Mouse (Mus musculus) lung, postnatal 14 days (tissue): ENCODE measurements around the gene Mertk.
"Not testable (repeated sequence)": the region's sequence is repeated elsewhere in the genome, so short reads cannot be mapped to it uniquely, and the experiment has no call there.

Source experiments
- DNase-seq: peaks from one replicate; pipeline ENCODE4 v3.0.0; 2021

Gene Mertk

DNA sequence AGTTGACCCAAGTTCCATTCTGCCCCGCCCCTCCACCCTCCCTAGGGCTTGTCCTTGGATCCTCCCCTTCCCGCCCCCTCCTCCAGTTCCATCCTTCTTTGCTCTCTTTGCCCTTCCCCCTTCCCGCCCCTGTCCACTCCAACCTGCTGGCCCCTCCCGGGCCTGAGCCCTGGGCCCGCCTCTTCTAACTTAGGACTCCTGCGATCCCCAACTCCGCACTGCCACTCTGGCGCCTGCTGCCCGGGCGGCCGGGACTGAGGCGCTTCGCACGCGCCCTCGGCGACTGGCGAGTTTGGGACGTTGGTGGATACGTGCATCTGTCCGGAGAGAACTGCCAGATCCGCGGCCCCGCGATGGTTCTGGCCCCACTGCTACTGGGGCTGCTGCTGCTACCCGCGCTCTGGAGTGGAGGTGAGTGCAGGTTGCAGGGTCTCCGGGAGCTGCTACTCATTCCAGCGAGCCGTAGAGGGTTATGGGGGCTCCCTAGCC, at the start of gene Mertk:
Gene Mertk (plus strand): TSS at position 264 of the 489 bp plus-strand sequence.
- peak; percentile 95 for DNase-seq

DNA sequence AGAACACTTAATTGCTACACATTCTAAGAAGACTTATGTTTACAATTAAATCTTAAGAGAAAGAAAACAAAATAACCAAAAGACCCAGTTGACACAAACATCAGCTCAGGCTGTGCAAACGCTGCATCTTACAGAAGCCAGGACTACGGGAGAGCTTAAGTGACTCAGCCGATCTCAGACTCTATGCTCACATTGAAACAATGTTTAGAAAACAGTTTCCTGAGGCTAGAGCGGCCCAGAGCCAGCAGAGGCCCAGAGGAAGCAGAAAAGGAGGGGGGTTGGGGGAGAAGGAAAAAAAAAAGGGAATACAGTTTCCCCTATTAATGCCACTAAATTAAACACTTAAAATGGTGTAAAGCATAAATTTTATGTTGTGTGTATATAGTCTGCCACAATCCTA, 18.1 kb upstream of the Mertk start:
- DNase-seq: peak; percentile 58

DNA sequence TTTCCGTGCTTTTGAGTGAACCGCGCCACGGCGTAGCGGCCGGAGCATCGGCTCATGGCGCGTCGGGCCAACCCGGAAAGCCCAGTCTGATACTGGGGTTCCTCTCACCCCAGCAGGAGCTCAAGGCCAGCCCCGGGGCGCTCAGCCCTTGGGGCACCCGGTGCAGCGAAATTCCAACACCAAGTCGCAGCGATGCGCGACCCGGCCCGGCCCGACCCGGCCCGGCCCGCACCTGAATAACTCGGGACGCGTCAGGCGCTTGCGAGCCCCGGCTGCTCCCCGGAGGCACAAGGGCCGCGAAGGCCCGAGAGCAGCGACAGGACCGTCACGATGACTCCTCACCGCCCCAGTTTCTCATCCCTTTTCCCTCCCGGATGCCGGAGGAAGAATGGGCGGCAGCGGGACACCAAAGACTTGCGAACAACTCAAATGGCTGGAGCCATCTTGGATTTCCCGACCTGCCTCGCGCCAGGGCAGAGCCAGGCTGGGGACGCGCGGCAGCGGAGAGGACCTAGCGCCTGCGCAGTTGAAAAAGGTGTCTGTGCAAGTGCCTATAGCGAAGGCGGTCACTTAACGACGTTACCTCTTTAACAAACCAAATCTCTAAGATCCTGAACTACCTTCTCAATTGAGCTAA, 11.7 kb upstream of the Mertk start, which contains the start of gene Anapc1:
Gene Anapc1 (minus strand): TSS at position 471 of the 637 bp plus-strand sequence.
- DNase-seq: peak; percentile 89

DNA sequence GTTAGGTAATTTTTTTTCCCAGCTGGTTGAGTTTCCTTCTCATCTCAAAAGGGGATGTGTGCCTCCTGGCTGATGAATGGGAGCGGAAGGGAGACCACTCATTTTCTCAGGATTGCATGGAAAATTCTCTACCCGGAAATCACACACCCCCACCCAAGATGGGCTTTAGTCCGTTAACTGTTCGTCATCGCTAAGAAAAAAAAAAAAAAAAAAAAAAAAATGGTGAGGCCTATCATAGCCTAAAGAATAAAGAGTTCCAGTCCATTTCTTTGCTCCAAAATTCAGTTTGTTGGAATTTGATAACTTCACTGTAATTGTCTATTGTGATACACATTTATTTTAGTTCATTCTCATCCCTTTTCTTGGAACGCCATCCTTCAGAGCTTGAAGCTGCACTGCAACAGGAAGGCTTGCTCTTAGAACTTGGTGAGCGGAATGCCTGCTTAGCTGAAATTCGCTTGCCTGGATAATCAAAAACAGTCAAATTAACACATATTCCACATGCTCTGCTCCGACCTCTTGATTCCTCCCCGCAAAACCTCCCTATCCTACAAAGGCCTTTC, 11.1 kb upstream of the Mertk start:
- DNase-seq: no peak

DNA sequence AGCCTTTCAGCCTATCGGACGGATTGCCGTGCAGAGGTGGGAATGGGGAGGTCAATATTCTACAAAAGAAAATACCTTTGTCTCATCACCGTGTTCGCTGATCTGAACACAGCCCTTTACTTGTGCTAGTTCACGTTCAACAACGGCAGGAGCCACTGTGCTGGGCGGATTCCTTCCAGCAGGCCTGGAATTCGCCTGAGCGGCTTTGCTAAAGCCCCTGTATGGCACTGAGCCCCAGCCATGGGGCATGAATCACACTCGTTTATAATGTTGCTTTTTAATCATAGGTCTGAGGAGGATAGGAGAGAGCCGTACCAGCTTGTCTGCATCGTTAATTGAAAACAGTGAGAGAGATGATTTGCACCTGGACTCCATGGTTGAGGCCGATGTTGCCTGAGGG, 6.4 kb upstream of the Mertk start:
- peak; percentile 18 for DNase-seq

DNA sequence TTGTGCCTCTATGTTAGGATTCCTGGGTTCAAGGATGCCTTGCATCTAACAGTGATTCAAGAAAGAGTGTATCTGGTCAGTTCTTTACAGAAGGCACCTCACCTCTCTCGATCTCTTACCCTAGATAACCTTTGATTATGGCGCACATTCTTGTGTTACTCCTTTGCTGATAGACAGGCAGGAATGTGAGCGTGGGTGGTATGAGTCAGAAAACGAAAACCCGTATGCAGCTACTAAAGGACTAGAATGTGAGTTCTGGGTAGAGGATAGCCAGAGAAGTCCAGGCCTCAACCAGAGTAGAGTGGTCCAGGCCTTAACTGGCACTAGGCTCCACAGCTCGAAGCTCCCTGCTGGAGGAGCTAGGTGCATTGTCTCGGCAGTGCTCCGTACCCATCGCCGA, 6.0 kb upstream of the Mertk start:
- DNase-seq: no peak

DNA sequence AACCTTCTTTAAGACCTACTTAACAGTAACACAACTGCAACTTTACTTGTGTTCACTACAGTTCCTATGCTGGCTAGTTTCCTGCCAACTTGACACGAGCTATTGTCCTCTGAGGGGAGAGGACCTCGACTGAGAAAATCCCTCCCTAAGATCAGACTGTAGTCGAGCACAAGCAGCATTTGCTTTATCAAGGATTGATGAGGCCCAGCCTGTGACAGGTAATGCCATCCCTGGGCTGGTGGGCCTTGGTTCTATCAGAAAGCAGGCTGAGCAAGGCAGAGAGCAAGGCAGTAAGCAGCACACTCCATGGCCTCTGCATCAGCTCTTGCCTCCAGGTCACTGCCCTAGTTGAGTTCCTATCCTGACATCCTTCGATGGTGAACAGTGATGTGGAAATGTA, 5.5 kb upstream of the Mertk start:
- no peak for DNase-seq

DNA sequence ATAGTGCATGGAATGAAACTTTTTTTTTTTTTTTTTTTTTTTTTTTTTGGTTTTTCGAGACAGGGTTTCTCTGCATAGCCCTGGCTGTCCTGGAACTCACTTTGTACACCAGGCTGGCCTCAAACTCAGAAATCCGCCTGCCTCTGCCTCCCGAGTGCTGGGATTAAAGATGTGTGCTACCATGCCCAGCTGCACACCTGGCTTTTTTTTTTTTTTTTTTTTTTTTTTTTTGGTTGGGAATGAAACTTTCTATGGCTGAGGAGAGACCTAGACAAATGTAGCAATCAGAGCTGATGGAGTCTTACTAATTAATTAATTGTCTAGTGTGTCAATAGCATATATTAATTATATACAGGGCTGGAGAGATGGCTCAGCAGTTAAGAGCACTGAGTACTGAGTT, 4.9 kb upstream of the Mertk start:
- not testable (repeated sequence) for DNase-seq

DNA sequence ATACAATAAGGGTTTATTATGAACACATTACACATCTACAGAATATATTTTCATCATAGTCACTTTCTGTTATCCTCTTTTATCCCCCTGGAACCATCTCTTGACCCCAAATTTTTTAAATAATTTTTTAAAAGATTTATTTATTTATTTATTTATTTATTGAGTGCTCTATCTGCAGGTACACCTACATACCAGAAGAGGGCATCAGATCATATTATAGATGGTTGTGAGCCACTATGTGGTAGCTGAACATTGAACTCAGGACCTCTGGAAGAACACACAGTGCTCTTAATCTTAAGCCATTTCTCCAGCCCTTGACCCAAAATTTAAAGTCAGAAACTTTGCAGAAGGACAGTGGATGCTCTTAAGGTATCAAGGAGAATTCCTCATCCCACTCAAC, 4.2 kb upstream of the Mertk start:
- no peak for DNase-seq

DNA sequence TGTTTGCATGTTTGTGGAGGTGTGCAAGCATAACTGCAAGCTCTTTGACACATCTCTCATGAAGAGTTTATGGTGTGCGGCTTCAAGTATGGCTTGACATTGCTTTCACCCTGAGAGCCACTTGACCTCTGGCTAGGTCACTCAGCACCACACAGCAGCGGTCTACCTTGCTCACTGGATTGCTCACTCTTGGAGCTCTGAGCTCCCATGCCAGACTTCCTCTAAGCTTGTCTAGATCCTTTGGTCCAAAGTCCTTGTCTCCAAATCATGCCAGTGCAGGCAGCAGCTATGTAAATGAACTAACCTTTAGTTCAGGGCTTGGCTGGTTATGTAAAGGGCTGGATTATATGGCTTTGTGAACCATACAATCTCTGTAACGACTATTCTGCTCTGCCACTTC, 2.3 kb upstream of the Mertk start:
- DNase-seq: no peak

DNA sequence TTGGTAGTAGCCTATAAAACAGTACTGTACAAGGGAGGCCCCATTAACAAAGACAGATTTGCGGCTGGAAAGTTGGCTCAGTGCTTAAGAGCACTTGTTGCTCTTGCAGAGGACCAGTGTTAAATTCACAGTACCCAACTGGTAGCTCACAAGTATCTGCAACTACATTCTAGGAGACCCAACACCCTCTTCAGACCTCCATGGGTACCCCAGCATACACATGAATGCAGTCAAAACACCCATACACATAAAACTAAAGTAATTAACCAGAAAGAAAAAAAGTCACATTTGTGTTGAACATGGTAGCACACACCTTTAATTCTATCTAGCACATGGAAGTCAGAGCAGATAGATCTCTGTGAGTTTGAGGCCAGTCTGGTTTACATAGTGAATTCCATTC, 1.7 kb upstream of the Mertk start:
- DNase-seq: no peak

DNA sequence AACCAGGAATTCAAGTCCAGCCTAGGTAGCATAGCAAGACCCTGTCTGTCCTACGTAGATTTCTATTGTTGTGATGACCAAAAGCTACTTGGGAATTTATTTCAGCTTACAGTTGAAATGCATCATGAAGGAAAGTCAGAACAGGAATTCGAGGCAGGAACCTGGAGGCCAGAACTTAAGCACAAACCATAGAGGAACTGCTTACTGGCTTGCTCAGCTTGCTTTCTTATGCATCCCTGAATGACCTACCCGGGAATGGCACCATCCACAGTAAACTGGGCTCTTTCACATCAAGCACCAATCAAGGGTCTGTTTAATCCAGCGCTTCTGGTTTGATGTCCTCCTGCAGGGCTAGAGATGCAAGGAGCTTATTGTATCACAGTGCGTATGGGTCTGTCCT, 1.2 kb upstream of the Mertk start:
- DNase-seq: no peak

DNA sequence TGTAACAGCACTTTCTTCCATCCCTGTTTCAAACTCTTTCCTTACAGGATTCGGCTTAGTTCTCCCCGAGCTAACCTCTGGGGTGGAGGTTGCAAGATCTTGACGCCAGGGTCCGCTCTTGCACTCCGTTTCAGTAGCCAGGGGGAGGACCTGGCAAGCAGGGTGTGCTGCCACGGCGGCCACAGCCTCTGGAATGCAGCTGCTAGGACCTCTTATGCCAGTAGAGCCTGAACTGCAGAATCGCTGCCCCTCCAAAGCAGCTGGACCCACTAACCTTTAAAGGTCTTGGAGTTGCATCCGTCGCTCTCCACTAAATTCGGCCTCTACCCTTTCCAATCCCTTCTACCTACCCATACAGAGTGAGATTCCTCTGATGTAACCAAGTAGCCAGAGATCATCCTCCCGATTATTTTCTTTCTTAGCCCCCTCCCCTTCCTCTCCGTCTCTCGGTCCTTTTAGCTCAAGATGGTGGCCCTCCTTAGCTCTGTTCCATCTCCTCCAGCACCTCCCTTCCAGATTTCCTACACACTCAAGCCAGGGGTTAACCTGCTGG, 540 bp upstream of the Mertk start:
- DNase-seq: peak; percentile 92

DNA sequence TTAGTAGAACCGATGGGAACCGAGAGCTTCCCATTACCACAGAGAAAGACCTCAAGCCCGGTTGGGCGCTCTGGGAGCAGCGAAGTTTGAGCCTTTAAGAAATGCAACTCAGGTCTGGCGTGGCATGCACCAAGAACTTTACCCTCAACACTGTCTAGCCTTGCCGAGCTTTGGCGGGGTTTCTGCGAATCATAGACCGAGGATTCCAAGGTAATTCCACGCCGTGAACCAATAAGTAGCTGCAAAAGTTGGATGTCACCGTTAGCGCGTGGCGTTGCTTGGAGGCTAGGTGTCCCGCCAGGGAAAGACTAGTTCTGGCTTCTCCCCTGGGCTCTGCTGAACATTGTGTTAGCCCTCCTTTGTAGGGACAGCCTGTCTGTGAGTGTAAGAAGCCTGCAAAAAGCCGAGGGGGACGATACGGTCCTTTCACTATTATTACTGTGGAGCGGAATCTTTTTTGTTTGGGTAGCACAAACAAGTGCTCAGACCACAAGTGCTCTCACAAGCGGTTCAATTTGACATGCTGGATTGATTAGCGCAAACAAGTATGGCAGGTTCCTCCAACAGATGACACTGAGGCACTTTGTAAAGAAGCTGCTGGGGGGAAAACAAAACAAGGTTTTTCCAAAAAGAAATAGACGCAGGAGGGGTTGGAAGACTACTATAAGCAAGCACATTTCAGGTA, 587 bp downstream of the Mertk start:
- DNase-seq: peak; percentile 50

DNA sequence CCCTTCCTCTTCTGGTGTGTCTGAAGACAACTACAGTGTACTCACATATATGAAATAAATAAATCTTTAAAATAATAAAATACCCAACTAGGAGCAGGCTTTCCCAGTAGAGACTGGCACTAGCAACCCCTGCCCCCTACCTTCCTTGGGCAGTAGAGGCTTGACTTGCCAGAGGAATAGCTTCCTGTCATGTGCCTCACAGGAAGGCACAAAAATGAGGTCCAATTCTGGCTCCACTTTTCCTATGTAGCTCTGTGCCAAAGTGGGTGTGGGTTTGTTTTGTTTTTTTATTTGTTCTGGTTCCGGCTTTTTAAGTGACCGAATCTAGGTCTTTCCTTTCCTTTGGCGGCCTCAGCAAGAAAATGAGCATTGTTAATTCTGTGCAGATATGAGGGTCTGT, 5.7 kb downstream of the Mertk start:
- peak; percentile 53 for DNase-seq

DNA sequence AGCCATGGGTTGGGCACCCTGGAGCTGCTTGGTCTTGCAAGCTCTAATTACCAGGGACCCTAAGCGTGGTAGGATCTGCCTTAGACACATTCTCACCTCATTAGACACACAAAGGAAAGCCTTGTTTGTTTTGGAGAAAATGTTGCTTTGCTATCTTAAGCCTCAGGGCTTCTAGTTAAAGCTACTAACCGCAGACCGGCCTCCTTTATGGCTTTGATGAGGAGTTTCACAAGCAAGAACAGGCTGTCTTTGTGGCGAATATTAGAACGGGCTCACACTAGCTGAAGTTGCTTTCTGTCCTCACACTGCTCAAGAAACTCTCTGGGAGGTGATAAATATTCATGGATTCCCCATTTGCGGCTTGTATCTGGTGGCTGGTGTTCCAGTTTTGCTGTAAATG, 10.5 kb downstream of the Mertk start:
- DNase-seq: no peak

DNA sequence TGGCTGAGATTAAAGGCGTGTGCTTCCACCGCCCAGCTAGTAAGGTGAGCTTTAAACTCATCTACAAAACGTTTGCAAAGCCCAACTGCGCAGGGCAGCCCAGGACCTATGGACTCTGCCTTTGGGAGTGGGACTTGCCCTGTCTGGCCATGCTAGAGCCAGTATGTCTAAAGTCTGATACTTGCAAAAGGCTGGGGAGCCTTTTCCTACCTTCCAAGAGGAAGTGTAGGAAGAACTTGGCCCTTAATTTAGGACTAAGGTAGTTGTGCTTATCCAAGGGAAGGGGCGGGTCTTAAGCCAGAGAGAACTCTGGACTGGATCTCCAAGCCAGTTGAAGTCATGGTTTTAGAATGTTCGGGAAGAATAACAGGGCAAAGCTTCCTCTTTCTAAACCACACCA, 11.9 kb downstream of the Mertk start:
- no peak for DNase-seq

DNA sequence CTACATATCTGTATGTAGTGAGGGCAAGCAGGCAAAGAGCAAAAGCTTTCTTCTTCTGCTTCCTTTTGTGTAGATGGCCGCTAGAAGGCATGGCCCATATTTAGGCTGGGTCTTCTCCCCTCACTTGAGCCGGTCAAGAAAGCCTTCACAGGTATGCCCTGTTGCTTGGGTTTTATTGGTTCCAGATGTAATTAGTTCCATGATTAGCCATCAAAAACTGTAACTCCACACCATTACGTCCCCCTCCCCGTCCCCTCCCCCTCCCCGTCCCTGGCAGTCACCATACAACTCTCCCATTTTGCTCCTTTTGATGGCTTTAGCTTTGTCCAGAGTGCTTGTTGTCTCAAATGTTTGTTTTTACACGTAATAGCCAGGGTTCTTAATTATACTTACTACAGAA, 14.2 kb downstream of the Mertk start:
- DNase-seq: no peak

DNA sequence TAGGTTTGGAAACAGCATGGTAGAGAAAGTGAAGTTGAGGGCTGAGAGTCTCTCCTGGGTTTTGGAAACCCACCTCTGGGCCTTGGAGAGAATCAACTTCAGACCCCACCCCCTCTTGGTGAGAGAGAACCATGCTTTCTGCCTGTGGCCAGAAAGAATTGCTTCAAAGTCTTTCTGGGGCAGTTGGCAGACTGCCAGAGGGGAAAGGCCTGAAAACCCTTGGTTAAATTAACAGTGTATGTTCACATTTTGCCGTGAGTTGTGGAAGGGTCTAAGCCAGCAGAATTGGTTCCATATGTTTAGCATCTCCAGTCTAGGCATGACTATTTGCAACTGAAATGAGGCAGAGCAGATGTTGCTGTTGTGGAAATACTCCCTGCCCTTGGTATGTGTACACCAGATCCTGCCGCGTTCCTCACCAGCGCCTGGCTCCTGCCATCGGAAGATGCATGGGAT, 14.8 kb downstream of the Mertk start:
- peak; percentile 52 for DNase-seq

DNA sequence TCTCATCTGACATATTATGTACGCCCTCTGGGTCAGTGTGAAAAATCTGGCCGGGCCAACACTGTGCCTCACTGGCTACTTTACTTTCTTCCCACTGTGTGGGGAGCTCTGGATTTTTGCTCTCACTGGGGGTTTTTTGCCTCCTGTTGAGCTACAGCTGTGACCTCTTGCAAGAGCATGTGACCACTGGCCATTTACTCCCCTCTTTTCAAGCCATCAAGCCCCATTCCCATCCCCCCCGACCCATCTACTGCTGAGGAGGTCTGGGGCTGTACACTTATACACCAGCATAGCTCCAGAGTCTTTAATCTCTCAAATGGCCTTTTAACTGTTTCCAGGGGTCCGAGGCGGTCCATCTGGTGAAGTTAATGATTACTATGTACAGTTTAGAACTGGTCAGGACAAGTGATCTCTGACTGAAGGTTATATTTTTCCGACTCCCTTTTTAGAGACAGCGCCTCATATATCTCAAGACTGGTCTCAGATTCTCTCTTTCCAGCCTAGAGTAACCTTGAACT, 16.0 kb downstream of the Mertk start:
- DNase-seq: no peak

DNA sequence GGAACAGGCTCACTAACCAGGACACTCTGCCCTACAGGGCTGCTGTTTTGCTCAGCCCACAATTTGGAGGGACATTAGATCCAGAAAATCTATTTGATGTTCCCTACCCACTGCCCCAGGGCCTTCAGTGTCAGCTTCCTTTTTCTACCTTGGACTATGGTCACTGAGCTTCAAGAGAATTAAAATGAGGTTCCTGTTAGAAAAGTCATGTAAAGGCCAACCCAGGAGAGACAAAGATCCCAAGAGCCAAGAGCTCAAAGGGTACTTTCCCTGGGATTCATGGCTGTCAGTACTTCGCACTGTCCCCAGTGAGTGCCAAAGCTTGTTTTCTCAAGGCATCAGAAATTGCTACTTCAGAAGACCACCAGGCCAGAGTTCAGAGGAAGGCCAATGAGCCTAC, 17.2 kb downstream of the Mertk start:
- DNase-seq: no peak

DNA sequence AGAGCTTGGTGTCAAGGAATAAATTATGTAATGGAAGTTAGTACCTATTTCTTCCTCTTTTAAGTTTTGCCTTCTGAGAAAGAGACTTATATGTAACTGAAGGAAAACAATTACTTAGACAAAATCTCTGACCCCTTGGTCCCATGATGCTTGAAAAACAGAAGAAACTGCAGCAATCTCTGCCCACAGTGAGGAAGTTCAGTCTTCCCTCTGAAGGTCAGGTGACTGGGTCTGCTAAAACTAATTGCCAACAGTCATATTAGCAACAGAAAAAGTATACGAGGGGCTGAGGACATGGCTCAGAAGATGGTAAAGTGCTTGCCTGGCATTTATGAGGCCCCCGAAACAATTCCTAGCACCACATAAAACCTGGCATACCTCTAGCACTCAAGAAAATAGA, 20.6 kb downstream of the Mertk start:
- no peak for DNase-seq

DNA sequence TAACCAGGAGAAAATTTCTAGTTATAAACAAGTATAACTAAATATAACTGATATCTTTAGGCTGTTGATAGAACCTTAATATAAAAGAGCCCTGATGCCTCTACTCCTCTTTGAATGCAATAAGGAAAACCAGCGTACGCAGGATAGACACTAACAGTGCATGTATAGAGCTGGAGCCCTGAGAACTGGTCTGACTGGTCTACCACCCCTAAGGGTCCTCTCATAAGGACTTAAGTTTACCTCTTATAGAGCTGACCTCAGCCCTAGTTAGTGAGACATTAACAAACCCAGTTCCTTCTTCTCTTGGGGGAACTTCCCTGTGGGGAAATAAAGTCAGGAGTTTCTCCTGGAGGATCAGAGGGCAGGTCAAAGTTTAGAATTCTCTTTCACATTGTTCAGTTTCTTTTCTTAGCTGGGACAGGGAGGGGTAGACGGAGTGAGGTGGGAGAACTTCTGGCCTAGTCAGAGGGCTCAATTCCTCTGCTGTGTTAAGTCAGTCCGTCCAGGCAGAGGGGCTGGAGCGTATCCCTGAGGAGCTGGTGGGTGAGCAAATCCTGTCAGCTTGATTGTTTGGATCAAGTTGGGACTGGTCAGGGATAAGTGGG, 23.5 kb downstream of the Mertk start:
- DNase-seq: no peak
